Mouse (Mus musculus): ENCODE measurements around the gene Tmem151b. TPM values are rescaled to one million over a fixed set of nuclear protein-coding genes. Genes with fewer than 3 reads are reported as not detected.

Gene Tmem151b
- polyA plus RNA-seq (2015; fragmentation: Nextera tagmentation; extraction: Ambion mirVana): 21.2 and 25.6 TPM in 2 replicates

GRCm38 (mm10) chr17:45549617-45550181 lies at the start of gene Tmem151b:
Gene Tmem151b (minus strand): TSS chr17:45549677.
- H3K4me1 ChIP-seq: peaks cover 41% of the 10 kb centered on the region
- H3K4me3 ChIP-seq (replicated peaks): peak within 1 kb of the TSS; percentile 81
- WGBS: under 1% methylated on average over 12 of the region's 29 CpGs
- H3K9me3 ChIP-seq (replicated peaks): no peaks in the 10 kb centered on the region
- peaks cover 36% of the 10 kb centered on the region for H3K27me3 ChIP-seq (replicated peaks)
- peaks cover 9% of the 10 kb centered on the region for H3K36me3 ChIP-seq
- peak; percentile 80 for ATAC-seq (ENCODE audit: low FRiP score)
- H3K27ac ChIP-seq (replicated peaks): peak within 1 kb of the TSS; percentile 93
- peak within 1 kb of the TSS; percentile 72 for H3K4me2 ChIP-seq
- peak within 1 kb of the TSS; percentile 99 for H3K9ac ChIP-seq (replicated peaks)

GRCm38 (mm10) chr17:45598891-45599290 lies 49.4 kb upstream of the Tmem151b start:
- Histone ChIP-seq H3K9ac (replicated peaks) (no peak overlapping the region), H3K27me3 (replicated peaks) (peaks cover 30% of the 10 kb centered on the region), H3K4me2 (peak overlapping the region; percentile 59), H3K4me1 (peaks cover 43% of the 10 kb centered on the region), H3K9me3 (replicated peaks) (no peaks in the 10 kb centered on the region), H3K4me3 (replicated peaks) (no peak overlapping the region), H3K36me3 (no peaks in the 10 kb centered on the region), H3K27ac (replicated peaks) (no peak overlapping the region)
- no peak for ATAC-seq (ENCODE audit: low FRiP score)
- WGBS: 45% methylated on average over 3 of the region's 3 CpGs

- H3K27ac ChIP-seq (replicated peaks): no peak overlapping the region
- H3K4me3 ChIP-seq (replicated peaks): no peak overlapping the region
- H3K4me1 ChIP-seq: peaks cover 48% of the 10 kb centered on the region
- peaks cover 34% of the 10 kb centered on the region for H3K27me3 ChIP-seq (replicated peaks)
- H3K9me3 ChIP-seq (replicated peaks): no peaks in the 10 kb centered on the region
- ATAC-seq (ENCODE audit: low FRiP score): no peak
- H3K4me2 ChIP-seq: no peak overlapping the region
- H3K9ac ChIP-seq (replicated peaks): no peak overlapping the region
- no peaks in the 10 kb centered on the region for H3K36me3 ChIP-seq
- 88% methylated on average over 2 of the region's 2 CpGs for WGBS
Measured at GRCm38 (mm10) chr17:45598376-45598775, 48.9 kb upstream of the Tmem151b start.

GRCm38 (mm10) chr17:45597787-45598186 lies 48.3 kb upstream of the Tmem151b start:
- H3K27ac ChIP-seq (replicated peaks): no peak overlapping the region

GRCm38 (mm10) chr17:45596631-45597396 lies 47.3 kb upstream of the Tmem151b start:
- Histone ChIP-seq H3K9me3 (replicated peaks) (no peaks in the 10 kb centered on the region), H3K4me3 (replicated peaks) (no peak overlapping the region), H3K4me1 (peaks cover 62% of the 10 kb centered on the region), H3K36me3 (no peaks in the 10 kb centered on the region), H3K27me3 (replicated peaks) (peaks cover 28% of the 10 kb centered on the region), H3K27ac (replicated peaks) (peak overlapping the region; percentile 35), H3K4me2 (no peak overlapping the region), H3K9ac (replicated peaks) (no peak overlapping the region)
- WGBS: 21% methylated on average over 11 of the region's 11 CpGs
- no peak for ATAC-seq (ENCODE audit: low FRiP score)

More at GRCm38 (mm10) chr17:45597787-45598186, 48.3 kb upstream of the Tmem151b start:
- Histone ChIP-seq H3K36me3 (no peaks in the 10 kb centered on the region), H3K4me3 (replicated peaks) (no peak overlapping the region), H3K27me3 (replicated peaks) (peaks cover 34% of the 10 kb centered on the region), H3K9ac (replicated peaks) (no peak overlapping the region), H3K4me2 (no peak overlapping the region), H3K9me3 (replicated peaks) (no peaks in the 10 kb centered on the region), H3K4me1 (peaks cover 53% of the 10 kb centered on the region)
- WGBS: 39% methylated on average over 3 of the region's 3 CpGs
- ATAC-seq (ENCODE audit: low FRiP score): no peak

GRCm38 (mm10) chr17:45595736-45596390 lies 46.4 kb upstream of the Tmem151b start:
- H3K4me1 ChIP-seq: peaks cover 63% of the 10 kb centered on the region
- H3K9me3 ChIP-seq (replicated peaks): no peaks in the 10 kb centered on the region
- H3K4me3 ChIP-seq (replicated peaks): peak overlapping the region; percentile 51
- 4% methylated on average over 23 of the region's 23 CpGs for WGBS
- H3K27ac ChIP-seq (replicated peaks): peak overlapping the region; percentile 35; the same call in 1 of the 2 replicates
- peak; percentile 35 for ATAC-seq (ENCODE audit: low FRiP score)
- H3K27me3 ChIP-seq (replicated peaks): peaks cover 18% of the 10 kb centered on the region
- no peaks in the 10 kb centered on the region for H3K36me3 ChIP-seq
- H3K9ac ChIP-seq (replicated peaks): peak overlapping the region; percentile 64
- H3K4me2 ChIP-seq: peak overlapping the region; percentile 97

- Histone ChIP-seq H3K4me2 (peak overlapping the region; percentile 97), H3K9me3 (replicated peaks) (no peaks in the 10 kb centered on the region), H3K36me3 (no peaks in the 10 kb centered on the region), H3K4me3 (replicated peaks) (peak overlapping the region; percentile 51), H3K4me1 (peaks cover 63% of the 10 kb centered on the region), H3K27me3 (replicated peaks) (peaks cover 11% of the 10 kb centered on the region; the same call in 1 of the 2 replicates), H3K27ac (replicated peaks) (peak overlapping the region; percentile 35; the same call in 1 of the 2 replicates), H3K9ac (replicated peaks) (peak overlapping the region; percentile 64)
- ATAC-seq (ENCODE audit: low FRiP score): peak; percentile 82
- under 1% methylated on average over 58 of the region's 58 CpGs for WGBS
Measured at GRCm38 (mm10) chr17:45594881-45595735, 45.6 kb upstream of the Tmem151b start.

- WGBS: 53% methylated on average over 8 of the region's 8 CpGs
- 0 out of 2 replicates have a peak overlapping the region, but pooled peaks have one; percentile 23 for H3K9ac ChIP-seq (replicated peaks)
- H3K4me1 ChIP-seq: peaks cover 59% of the 10 kb centered on the region
- no peaks in the 10 kb centered on the region for H3K36me3 ChIP-seq
- H3K27ac ChIP-seq (replicated peaks): no peak overlapping the region
- no peaks in the 10 kb centered on the region for H3K9me3 ChIP-seq (replicated peaks)
- ATAC-seq (ENCODE audit: low FRiP score): no peak
- peak overlapping the region; percentile 97 for H3K4me2 ChIP-seq
- H3K4me3 ChIP-seq (replicated peaks): peak overlapping the region; percentile 51; the same call in 1 of the 2 replicates
- H3K27me3 ChIP-seq (replicated peaks): peaks cover 4% of the 10 kb centered on the region; the same call in 1 of the 2 replicates
Measured at GRCm38 (mm10) chr17:45594195-45594594, 44.7 kb upstream of the Tmem151b start.

GRCm38 (mm10) chr17:45593479-45593878 lies 44.0 kb upstream of the Tmem151b start:
- no peak overlapping the region for H3K27ac ChIP-seq (replicated peaks)
- peaks cover 4% of the 10 kb centered on the region; the same call in 1 of the 2 replicates for H3K27me3 ChIP-seq (replicated peaks)
- no peak overlapping the region for H3K4me3 ChIP-seq (replicated peaks)
- peak overlapping the region; percentile 97 for H3K4me2 ChIP-seq
- WGBS: 36% methylated on average over 8 of the region's 8 CpGs
- H3K36me3 ChIP-seq: no peaks in the 10 kb centered on the region
- no peaks in the 10 kb centered on the region for H3K9me3 ChIP-seq (replicated peaks)
- H3K9ac ChIP-seq (replicated peaks): 0 out of 2 replicates have a peak overlapping the region, but pooled peaks have one; percentile 10
- no peak for ATAC-seq (ENCODE audit: low FRiP score)
- H3K4me1 ChIP-seq: peaks cover 57% of the 10 kb centered on the region

GRCm38 (mm10) chr17:45592606-45593431 lies 43.3 kb upstream of the Tmem151b start:
- Histone ChIP-seq H3K27ac (replicated peaks) (peak overlapping the region; percentile 38; the same call in 1 of the 2 replicates), H3K9me3 (replicated peaks) (no peaks in the 10 kb centered on the region), H3K4me2 (peak overlapping the region; percentile 97), H3K36me3 (no peaks in the 10 kb centered on the region), H3K27me3 (replicated peaks) (peaks cover 4% of the 10 kb centered on the region; the same call in 1 of the 2 replicates), H3K9ac (replicated peaks) (0 out of 2 replicates have a peak overlapping the region, but pooled peaks have one; percentile 7), H3K4me3 (replicated peaks) (no peak overlapping the region), H3K4me1 (peaks cover 57% of the 10 kb centered on the region)
- WGBS: 63% methylated on average over 8 of the region's 8 CpGs
- no peak for ATAC-seq (ENCODE audit: low FRiP score)
